Mouse (Mus musculus): ENCODE results near the gene Fndc3b. TPM values are rescaled to one million over a fixed set of nuclear protein-coding genes. Genes with fewer than 3 reads are reported as not detected.

Fndc3b gene
- polyA plus RNA-seq, 1 experiment from 2014 or later, result 13.3 TPM

DNA sequence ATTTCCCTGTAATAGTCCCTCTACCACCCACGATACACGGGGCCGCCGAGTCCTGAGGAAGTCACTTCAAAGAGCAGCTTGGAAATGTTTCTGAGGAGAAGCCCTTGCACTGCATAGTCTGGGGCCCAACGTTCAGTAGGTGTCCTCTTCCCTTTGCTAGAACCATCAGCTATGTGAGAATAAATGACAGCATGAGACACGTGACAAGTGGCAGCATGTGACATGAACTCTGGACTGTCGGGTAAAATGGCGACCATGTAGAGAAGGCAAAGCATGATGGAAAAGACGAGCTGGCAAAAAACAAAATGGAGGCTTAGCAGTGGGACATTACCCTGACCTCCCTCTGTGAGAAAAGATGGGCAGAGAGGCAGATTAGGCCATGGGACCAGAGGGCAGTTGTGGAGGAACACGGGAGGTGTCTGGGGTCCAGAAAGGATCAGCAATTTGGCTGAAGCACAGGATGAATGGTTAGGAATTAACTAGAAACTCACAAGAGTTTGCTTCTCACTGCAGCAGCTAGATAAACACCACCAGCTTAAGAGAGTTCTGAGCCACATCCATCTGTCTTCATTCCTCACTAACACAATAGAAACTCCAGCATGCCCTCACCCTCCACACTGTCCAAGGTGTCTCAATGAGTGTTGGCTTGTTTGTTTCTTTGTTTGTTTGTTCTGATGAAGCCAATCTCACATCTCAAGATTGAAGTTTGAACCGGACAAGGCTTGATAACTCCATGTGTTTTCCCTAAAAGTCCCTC, 118.2 kb downstream of the Fndc3b start:
- Histone ChIP-seq H3K9ac (ENCODE audit: low read depth, low read length) (no peak overlapping the region), H3K4me3 (ENCODE audit: low read depth, low read length) (no peak overlapping the region), H3K27me3 (replicated peaks; ENCODE audit: control insufficient read depth, insufficient read depth, low read length) (no peaks in the 10 kb centered on the region), H3K4me2 (replicated peaks; ENCODE audit: low read depth) (no peak overlapping the region), H3K9me3 (ENCODE audit: control insufficient read depth) (no peaks in the 10 kb centered on the region), H3K4me1 (replicated peaks; ENCODE audit: control insufficient read depth, insufficient read depth, low read length) (no peaks in the 10 kb centered on the region), H3K36me3 (ENCODE audit: control insufficient read depth, insufficient read depth) (peaks cover 18% of the 10 kb centered on the region), H3K27ac (ENCODE audit: low read depth, low read length) (no peak overlapping the region)
- 83% methylated on average over 11 of the region's 11 CpGs for WGBS
- no peak for TF ChIP-seq CTCF (IDR thresholded peaks at IDR 0.05; ENCODE audit: low read depth)
- no peak for ATAC-seq

DNA sequence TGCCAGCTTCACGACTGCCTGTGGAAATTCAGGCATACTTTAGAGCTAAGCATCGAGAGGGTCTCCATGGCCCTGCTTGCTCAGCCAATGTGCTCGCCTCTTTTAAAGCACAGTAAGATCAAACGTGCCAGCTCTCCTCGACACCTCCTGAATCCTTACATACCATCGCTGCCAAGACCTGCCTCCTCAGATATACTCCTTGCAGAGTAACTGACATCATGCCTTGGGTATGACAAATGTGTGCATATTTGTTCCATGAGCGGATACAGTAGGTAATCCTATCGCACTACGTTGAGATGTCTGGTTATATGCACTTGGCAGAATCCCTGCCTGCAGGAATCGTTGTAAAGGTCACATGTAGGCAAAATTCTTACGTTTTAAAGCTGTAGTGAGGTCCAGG, 120.3 kb downstream of the Fndc3b start:
- Histone ChIP-seq H3K4me3 (ENCODE audit: low read depth, low read length) (no peak overlapping the region), H3K9me3 (ENCODE audit: control insufficient read depth) (no peaks in the 10 kb centered on the region), H3K36me3 (ENCODE audit: control insufficient read depth, insufficient read depth) (peaks cover 18% of the 10 kb centered on the region), H3K4me1 (replicated peaks; ENCODE audit: control insufficient read depth, insufficient read depth, low read length) (no peaks in the 10 kb centered on the region), H3K27ac (ENCODE audit: low read depth, low read length) (no peak overlapping the region), H3K4me2 (replicated peaks; ENCODE audit: low read depth) (no peak overlapping the region), H3K27me3 (replicated peaks; ENCODE audit: control insufficient read depth, insufficient read depth, low read length) (no peaks in the 10 kb centered on the region), H3K9ac (ENCODE audit: low read depth, low read length) (no peak overlapping the region)
- WGBS, result 79% methylated on average over 11 of the region's 11 CpGs
- ATAC-seq, result no peak; the same call in 1 of the 2 replicates
- TF ChIP-seq CTCF (IDR thresholded peaks at IDR 0.05; ENCODE audit: low read depth), result no peak

- no peak overlapping the region for H3K4me3 ChIP-seq (ENCODE audit: low read depth, low read length)
- TF ChIP-seq CTCF (IDR thresholded peaks at IDR 0.05; ENCODE audit: low read depth), result no peak
- no peak for ATAC-seq
Observed at GRCm38 (mm10) chr3:27589305-27589704, 121.8 kb downstream of the Fndc3b start.

DNA sequence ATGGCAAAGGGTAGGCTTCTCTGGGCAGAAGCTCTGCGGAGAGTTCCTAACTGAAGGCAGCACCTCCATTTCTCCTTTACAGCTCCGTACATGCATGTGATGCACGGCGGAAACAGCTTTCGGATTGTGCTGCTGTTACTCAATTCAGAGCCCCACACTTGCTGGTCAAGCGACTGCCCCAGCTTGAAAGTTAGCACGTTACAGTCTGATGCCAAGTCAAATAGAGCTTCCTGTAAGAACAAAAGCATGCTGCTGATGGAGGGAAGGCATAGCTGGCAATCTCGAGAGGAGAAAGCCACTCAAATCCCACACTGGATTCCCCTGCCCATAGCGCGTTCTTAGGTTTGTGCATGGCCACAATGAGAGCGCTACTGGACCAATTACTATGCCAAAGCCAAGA, 122.5 kb downstream of the Fndc3b start:
- H3K9ac ChIP-seq (ENCODE audit: low read depth, low read length), result no peak overlapping the region
- H3K27me3 ChIP-seq (replicated peaks; ENCODE audit: control insufficient read depth, insufficient read depth, low read length), result no peaks in the 10 kb centered on the region
- H3K27ac ChIP-seq (ENCODE audit: low read depth, low read length), result no peak overlapping the region
- no peak for TF ChIP-seq CTCF (IDR thresholded peaks at IDR 0.05; ENCODE audit: low read depth)
- no peak for ATAC-seq
- peaks cover 18% of the 10 kb centered on the region for H3K36me3 ChIP-seq (ENCODE audit: control insufficient read depth, insufficient read depth)
- no peak overlapping the region for H3K4me3 ChIP-seq (ENCODE audit: low read depth, low read length)
- no peaks in the 10 kb centered on the region for H3K9me3 ChIP-seq (ENCODE audit: control insufficient read depth)
- no peak overlapping the region for H3K4me2 ChIP-seq (replicated peaks; ENCODE audit: low read depth)
- WGBS, result 94% methylated on average over 11 of the region's 11 CpGs
- H3K4me1 ChIP-seq (replicated peaks; ENCODE audit: control insufficient read depth, insufficient read depth, low read length), result no peaks in the 10 kb centered on the region

More at GRCm38 (mm10) chr3:27589305-27589704, 121.8 kb downstream of the Fndc3b start:
- Histone ChIP-seq H3K4me2 (replicated peaks; ENCODE audit: low read depth) (no peak overlapping the region), H3K27me3 (replicated peaks; ENCODE audit: control insufficient read depth, insufficient read depth, low read length) (no peaks in the 10 kb centered on the region), H3K9ac (ENCODE audit: low read depth, low read length) (no peak overlapping the region), H3K27ac (ENCODE audit: low read depth, low read length) (no peak overlapping the region), H3K9me3 (ENCODE audit: control insufficient read depth) (no peaks in the 10 kb centered on the region), H3K4me1 (replicated peaks; ENCODE audit: control insufficient read depth, insufficient read depth, low read length) (no peaks in the 10 kb centered on the region), H3K36me3 (ENCODE audit: control insufficient read depth, insufficient read depth) (peaks cover 18% of the 10 kb centered on the region)
- 92% methylated on average over 3 of the region's 3 CpGs for WGBS

- Histone ChIP-seq H3K4me1 (replicated peaks; ENCODE audit: control insufficient read depth, insufficient read depth, low read length) (no peaks in the 10 kb centered on the region), H3K4me3 (ENCODE audit: low read depth, low read length) (no peak overlapping the region), H3K36me3 (ENCODE audit: control insufficient read depth, insufficient read depth) (peaks cover 5% of the 10 kb centered on the region; the same call in 1 of the 2 replicates), H3K9ac (ENCODE audit: low read depth, low read length) (no peak overlapping the region), H3K4me2 (replicated peaks; ENCODE audit: low read depth) (no peak overlapping the region), H3K27ac (ENCODE audit: low read depth, low read length) (no peak overlapping the region), H3K9me3 (ENCODE audit: control insufficient read depth) (no peaks in the 10 kb centered on the region), H3K27me3 (replicated peaks; ENCODE audit: control insufficient read depth, insufficient read depth, low read length) (no peaks in the 10 kb centered on the region)
- TF ChIP-seq CTCF (IDR thresholded peaks at IDR 0.05; ENCODE audit: low read depth), result no peak
- no peak for ATAC-seq
- 52% methylated on average over 11 of the region's 11 CpGs for WGBS
Observed at GRCm38 (mm10) chr3:27584607-27585605, 126.2 kb downstream of the Fndc3b start.
